In genomic region chr5:86482031-86482430, GRCm38 (mm10) we compare ENCODE assay signal across 27 mouse cellular contexts. TPM values are rescaled to one million over a fixed set of nuclear protein-coding genes. Genes with fewer than 3 reads are reported as not detected.
A peak's percentile ranks its signal among the peaks of the same experiment; 100 is the strongest.
DNase-seq lines count a peak whose midpoint lies in the region.
"Had no signal": no experiment of that assay in that cellular context is flagged by ENCODE, and none has a peak within 500 bp of the region (broad histone marks: within the 10 kb centered on the region; RNA-seq: fewer than 3 reads in every experiment).

No protein-coding gene starts in this region.

- DNase-seq in left cerebral cortex, adult 11 months (ENCODE audit: low spot score): peak; percentile 0
- DNase-seq in left cerebral cortex, postnatal 36 days (ENCODE audit: low spot score in 2 of 2): no peak
- DNase-seq in fat pad, adult 2 months (ENCODE audit: extremely low read depth, low read depth, low spot score): peak; percentile 81
- peak; percentile 79 for DNase-seq in gonadal fat pad, adult 2 months (ENCODE audit: low read depth)
- no peak for DNase-seq in layer of hippocampus, adult 18-20 months (ENCODE audit: low spot score in 2 of 2)
- no peak for DNase-seq in urinary bladder, postnatal 25 days (ENCODE audit: low spot score)
- DNase-seq: adrenal gland, adult 2 months; adrenal gland, adult 8-10 months; adrenal gland, postnatal 10 days; adrenal gland, postnatal 14 days; adrenal gland, postnatal 25 days; adrenal gland, postnatal 36 days; B cell, adult 2 months; cerebellum, adult 11 months; cerebellum, adult 11-12 months; cerebellum, adult 18-20 months had no signal

- intact Hi-C loops in left cerebral cortex, postnatal 36 days (cut with DNase I): loop anchor here (1.0 to 2.0 kb wide), 2 partner anchors 167 to 203 kb away; no protein-coding TSS in a partner anchor

RNA-seq across cellular contexts. Expression of gene Tmprss11a, which starts 13.2 kb away (rescaled TPM):
- total RNA-seq in left cerebral cortex, postnatal 36 days (2021): under 1 TPM in 1 of 2 experiments, not detected in 1; 0.12 TPM
- polyA plus RNA-seq in gonadal fat pad, adult 2 months (2012; rRNA removed): not detected in 2 replicates
- total RNA-seq in layer of hippocampus, adult 18-20 months (2021): under 1 TPM in 1 of 2 experiments, not detected in 1; 0.13 TPM
- total RNA-seq: adrenal gland, adult 18-20 months; adrenal gland, adult 2 months; adrenal gland, adult 8-10 months; adrenal gland, postnatal 10 days; adrenal gland, postnatal 14 days; adrenal gland, postnatal 25 days; adrenal gland, postnatal 36 days; adrenal gland, postnatal 4 days; CH12.LX; MEL had no signal
- polyA plus RNA-seq: adrenal gland, adult 2 months; C2C12; CD4-positive, CD25-positive, alpha-beta regulatory T cell, adult 4 months; G1E; Patski had no signal

RNA-seq across cellular contexts. Expression of gene Tmprss11g, which starts 36.4 kb away (rescaled TPM):
- not detected for total RNA-seq in left cerebral cortex, postnatal 36 days (2021)
- polyA plus RNA-seq in gonadal fat pad, adult 2 months (2012; rRNA removed): not detected in 2 replicates
- total RNA-seq in layer of hippocampus, adult 18-20 months (2021): not detected
- total RNA-seq: adrenal gland, adult 18-20 months; adrenal gland, adult 2 months; adrenal gland, adult 8-10 months; adrenal gland, postnatal 10 days; adrenal gland, postnatal 14 days; adrenal gland, postnatal 25 days; adrenal gland, postnatal 36 days; adrenal gland, postnatal 4 days; CH12.LX; ES-E14; MEL had no signal
- polyA plus RNA-seq: activated CD4-positive, CD25-positive, alpha-beta regulatory T cell, adult 4 months; adrenal gland, adult 2 months; brain, embryonic 14.5 days; CD4-positive, CD25-positive, alpha-beta regulatory T cell, adult 4 months; G1E; Patski had no signal

Comparison
In these comparisons a context has a peak if more than half of its experiments do, and no peak if none do; other contexts are left out.
1. DNase-seq: peak in left cerebral cortex, adult 11 months (single experiment), fat pad, adult 2 months (single experiment) and gonadal fat pad, adult 2 months (single experiment); none in left cerebral cortex, postnatal 36 days (0 of 2), layer of hippocampus, adult 18-20 months (0 of 2) and urinary bladder, postnatal 25 days (single experiment).